Mouse (Mus musculus): ENCODE measurements around the gene Mycbp.
A peak's percentile ranks its signal among the peaks of the same experiment; 100 is the strongest.

Mycbp gene

DNA sequence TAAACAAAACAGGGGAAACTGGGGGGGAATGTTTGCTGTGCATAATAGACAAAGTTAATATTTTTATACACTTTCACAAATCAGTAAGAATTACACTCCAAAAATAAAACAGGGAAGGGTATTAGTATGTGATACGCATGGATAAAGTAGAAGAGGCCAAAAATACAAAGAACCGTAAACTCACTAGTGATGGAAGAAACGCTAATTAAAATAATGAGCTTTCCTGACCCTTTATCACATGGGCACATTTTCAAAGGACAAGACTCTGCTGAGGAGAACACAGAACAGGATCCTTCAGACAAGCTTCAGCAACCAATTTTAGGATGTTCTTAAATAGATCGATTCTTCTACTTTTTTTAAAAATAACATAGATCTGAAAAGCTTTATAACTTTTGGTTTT lies 42.1 kb downstream of the Mycbp start:
- no peak for DNase-seq

DNA sequence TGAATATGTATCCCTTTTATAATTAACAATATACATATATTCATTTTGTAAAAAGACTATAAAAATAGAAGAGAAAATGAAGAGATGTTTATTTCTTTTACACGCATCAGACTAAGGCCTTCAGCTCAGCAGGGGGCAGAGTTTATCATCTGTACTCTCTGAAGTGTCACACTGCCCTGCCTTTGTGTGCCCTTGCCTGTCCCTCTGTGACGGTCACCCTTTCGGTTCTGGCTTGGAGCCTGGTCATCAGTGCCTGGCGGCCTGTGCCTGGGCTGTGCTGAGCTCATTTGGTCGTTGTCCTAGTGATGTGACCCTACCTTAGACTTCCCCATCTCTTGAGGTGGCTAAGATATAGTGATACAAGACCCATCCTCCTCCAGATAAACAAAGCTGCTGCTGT lies 42.5 kb downstream of the Mycbp start:
- DNase-seq, result no peak

DNA sequence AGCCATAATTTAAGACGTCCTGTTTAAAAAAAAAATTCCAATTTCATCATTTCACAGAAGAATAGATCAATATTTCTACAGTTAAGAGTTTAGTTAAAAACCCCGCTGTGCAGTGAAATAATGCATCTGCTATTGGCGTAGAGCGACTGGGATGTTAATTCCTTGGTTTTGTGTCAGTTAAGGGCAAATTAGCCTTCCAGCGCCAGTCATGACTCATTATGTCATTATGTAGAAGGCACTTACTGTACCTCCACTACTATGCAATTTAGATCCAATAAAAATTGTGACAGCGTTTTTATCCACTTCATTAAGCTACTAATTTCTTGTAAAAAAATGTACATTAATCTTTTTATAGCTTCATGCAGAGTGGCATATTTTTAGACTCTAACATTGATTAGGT lies 44.3 kb downstream of the Mycbp start:
- no peak for DNase-seq

DNA sequence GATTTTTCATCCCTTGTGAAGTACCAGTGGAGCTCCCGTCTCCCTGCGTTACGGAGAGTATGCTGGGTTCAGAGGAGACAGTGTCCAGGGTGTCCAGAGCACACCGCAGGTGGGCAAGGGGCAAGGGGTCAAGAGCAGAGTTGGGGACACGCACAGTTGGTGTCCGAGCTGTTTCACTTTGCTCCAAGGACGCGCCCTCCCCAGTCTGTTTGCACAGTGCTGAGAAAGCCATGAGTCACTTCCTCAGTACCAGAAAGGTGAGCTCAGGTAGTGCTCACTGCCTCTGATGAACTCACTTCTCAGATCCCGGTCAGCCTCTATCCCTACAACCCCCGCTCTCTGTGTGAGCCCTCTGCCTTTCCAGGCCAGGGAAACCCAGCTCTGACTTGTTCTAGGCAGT lies 45.0 kb downstream of the Mycbp start:
- no peak for DNase-seq

DNA sequence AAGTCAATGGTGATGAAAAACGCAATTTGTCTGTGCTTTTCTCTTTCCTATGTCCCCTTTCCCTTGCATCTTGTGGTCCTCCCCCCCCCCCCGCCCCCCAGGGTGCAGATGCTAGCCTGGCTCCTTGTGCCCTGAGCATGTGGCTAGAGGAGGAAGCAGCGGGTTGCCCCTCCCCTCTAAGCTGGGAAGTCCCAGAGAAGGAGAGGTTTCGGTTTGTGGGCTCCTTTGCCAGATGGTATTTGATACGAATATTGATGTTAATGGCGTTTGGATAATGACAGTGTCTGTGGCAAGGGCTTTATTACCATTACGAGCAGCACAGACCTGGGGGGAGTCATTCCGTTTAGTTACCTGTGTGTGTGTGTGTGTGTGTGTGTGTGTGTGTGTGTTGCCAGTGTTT lies 47.4 kb downstream of the Mycbp start:
- DNase-seq, result no peak

DNA sequence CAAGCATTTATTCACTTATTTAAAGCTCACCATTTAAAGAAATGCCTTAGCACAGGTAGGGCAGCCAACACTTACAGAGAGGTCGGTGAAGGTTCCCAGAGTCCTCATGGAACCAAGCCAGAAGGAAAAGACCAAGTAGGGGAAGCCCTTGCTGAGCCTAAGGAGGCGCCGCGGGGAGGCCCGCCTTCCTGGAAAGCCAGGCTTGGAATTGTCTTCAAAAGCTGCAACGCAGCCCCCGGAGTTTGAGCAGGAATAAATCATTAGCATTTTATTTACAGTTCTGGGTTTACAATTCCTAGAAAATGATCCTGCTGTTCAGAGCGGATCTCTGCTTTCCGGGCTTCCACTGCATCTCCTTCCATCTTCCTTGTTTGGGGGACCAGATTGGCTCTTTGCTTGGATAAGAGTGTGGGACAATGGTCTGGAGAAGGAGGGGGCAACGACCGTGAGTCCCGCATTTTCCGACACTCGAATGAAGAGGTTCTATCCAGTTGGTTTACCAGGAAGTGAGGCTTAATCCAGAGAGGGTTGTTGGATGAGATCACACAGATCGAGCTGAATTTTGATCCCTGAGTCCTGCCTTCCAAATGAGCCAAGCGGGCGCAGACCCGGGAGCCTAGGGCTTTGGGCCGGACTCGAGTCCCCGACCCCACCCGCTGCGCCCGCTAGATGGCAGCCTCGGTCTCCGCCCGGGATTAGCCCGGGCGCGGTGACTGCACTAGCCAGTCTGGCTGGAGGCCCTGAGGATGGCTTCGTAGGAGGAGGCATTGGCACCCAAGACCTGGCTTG lies 52.3 kb downstream of the Mycbp start:
- DNase-seq, result peak; percentile 77

DNA sequence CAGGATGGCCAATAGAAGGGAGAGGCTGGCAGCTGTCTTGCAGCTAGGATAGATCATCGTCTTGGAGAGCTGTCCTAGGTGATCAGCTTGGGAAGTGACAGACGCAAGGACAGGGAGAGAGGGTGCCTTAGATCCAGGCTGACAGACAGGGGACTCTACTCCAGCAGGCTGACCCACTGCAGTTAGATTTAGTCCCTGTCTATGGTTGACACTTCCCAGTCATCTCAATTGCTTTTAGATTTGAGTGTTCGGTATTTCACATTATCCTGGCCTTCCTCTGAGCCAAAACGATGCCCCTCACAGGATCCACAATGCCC lies 52.8 kb downstream of the Mycbp start:
- no peak for DNase-seq

DNA sequence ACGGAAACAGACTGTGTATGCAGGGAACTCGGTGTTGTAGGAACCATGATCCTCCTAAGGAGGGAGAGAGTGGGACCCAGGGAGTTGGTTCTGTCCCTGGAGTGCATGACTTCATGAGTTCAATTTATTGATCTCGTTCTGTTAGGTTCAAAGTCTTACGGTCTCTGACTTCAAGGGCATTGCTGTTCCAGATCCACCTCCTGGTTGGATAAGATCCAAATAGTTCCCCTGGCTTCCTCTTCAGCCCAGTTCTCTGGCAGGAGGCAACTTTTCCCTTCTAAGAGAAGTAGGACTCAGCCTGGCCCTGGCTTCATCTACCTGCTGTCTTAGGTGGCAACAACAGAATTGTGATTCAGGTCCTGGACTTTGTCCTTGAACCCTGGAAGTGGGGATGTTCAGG lies 53.3 kb downstream of the Mycbp start:
- no peak for DNase-seq

DNA sequence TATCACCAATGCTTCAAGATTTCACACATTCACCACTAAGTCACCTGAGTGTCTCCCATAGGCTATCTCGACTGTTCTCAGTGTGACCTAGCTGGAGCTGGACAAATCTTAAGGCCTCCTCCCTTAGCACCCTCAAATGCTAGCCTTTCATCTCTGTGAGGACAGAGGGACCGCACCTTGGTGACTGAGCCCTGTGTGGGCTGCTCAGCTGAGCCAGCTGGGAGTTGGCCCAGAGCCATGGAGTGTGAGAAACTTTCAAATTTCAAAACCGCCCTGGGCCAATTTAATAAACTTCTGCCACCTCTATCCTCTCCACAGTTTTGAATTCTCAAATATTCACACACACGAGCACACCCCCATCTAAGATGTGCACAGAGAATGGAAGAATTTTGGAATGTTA lies 56.3 kb downstream of the Mycbp start:
- peak; percentile 6 for DNase-seq

Data from lung, postnatal 14 days (tissue).